Comparison of ENCODE assay signal across 13 mouse cellular contexts in the genomic region with DNA sequence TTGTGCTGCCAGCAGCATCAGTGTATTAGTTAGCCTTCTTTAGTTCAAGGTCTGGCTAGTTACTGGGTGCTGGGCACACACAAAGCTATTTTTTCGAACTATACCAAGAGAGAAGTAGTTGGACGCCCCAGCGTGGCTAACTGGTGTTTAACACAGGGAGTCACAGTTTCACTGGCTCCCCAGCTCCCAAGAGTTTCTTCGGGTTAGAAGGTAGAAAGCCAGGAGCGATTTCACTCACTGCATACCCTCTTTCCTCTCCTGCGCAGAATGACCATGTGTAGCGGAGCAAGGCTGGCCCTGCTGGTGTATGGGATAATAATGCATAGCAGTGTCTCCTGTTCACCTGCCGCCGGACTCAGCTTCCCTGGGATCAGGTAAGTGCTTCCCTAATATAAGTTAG. TPM values are rescaled to one million over a fixed set of nuclear protein-coding genes. Genes with fewer than 3 reads are reported as not detected.
DNase-seq lines count a peak whose midpoint lies in the region; ATAC-seq lines count a peak whose summit lies in the region.
"Had no signal": no experiment of that assay in that cellular context is flagged by ENCODE, and none has a peak within 500 bp of the region (broad histone marks: within the 10 kb centered on the region; RNA-seq: fewer than 3 reads in every experiment).

No protein-coding gene starts in this region.

- no peaks in the 10 kb centered on the region for H3K36me3 ChIP-seq in forebrain, embryonic 12.5 days (replicated peaks)
- H3K36me3 ChIP-seq in limb, embryonic 10.5 days = no peaks in the 10 kb centered on the region
- no peaks in the 10 kb centered on the region for H3K36me3 ChIP-seq in neural tube, embryonic 11.5 days (ENCODE audit: control insufficient read depth, insufficient read depth, low read length)
- H3K36me3 ChIP-seq: kidney, embryonic 15.5 days had no signal

- H3K4me2 ChIP-seq in forebrain, embryonic 12.5 days = peak overlapping the region; percentile 68
- peak overlapping the region; percentile 57 for H3K4me2 ChIP-seq in neural tube, embryonic 11.5 days (ENCODE audit: low read depth)

- H3K4me3 ChIP-seq in forebrain, embryonic 12.5 days (replicated peaks) = peak overlapping the region; percentile 39
- H3K4me3 ChIP-seq in limb, embryonic 10.5 days = no peak overlapping the region
- H3K4me3 ChIP-seq in neural tube, embryonic 11.5 days (ENCODE audit: low read depth, low read length) = peak overlapping the region; percentile 33

- no peak for ATAC-seq in forebrain, embryonic 12.5 days (ENCODE audit: low FRiP score)
- ATAC-seq in neural tube, embryonic 11.5 days (ENCODE audit: insufficient read depth, low FRiP score, low TSS enrichment) = no peak

- no peak overlapping the region for H3K27ac ChIP-seq in forebrain, embryonic 12.5 days
- no peak overlapping the region for H3K27ac ChIP-seq in limb, embryonic 10.5 days
- H3K27ac ChIP-seq in neural tube, embryonic 11.5 days (ENCODE audit: low read depth, low read length) = no peak overlapping the region
- H3K27ac ChIP-seq: kidney, embryonic 15.5 days had no signal

- intact Hi-C loops in left cerebral cortex, postnatal 4 days (cut with DNase I) = loop anchor here (2.0 to 10.0 kb wide), 2 partner anchors 335 to 1535 kb away; no protein-coding TSS in a partner anchor
- intact Hi-C loops in left cerebral cortex, postnatal 10 days (cut with DNase I) = loop anchor here (5.0 to 10.0 kb wide), 2 partner anchors 168 to 335 kb away; no protein-coding TSS in a partner anchor

- 3% methylated on average over 9 of the region's 9 CpGs for WGBS in forebrain, embryonic 12.5 days
- 6% methylated on average over 9 of the region's 9 CpGs for WGBS in limb, embryonic 10.5 days
- WGBS in neural tube, embryonic 11.5 days = 2% methylated on average over 9 of the region's 9 CpGs

- H3K4me1 ChIP-seq in forebrain, embryonic 12.5 days = peaks cover 35% of the 10 kb centered on the region
- H3K4me1 ChIP-seq in limb, embryonic 10.5 days = peaks cover 28% of the 10 kb centered on the region
- 0 out of 2 replicates have a peak, but pooled peaks cover 15% of the 10 kb centered on the region for H3K4me1 ChIP-seq in neural tube, embryonic 11.5 days (ENCODE audit: control insufficient read depth, insufficient read depth, low read length)

- H3K9me3 ChIP-seq in forebrain, embryonic 12.5 days = no peaks in the 10 kb centered on the region
- no peaks in the 10 kb centered on the region for H3K9me3 ChIP-seq in limb, embryonic 10.5 days (replicated peaks)
- no peaks in the 10 kb centered on the region for H3K9me3 ChIP-seq in neural tube, embryonic 11.5 days (ENCODE audit: control insufficient read depth, low read length)
- H3K9me3 ChIP-seq: kidney, embryonic 15.5 days had no signal

- DNase-seq in left cerebral cortex, postnatal 4 days = peak; percentile 6
- DNase-seq in left cerebral cortex, postnatal 10 days (ENCODE audit: extremely low spot score in 1 of 2, low spot score in 2 of 2) = no peak
- DNase-seq in limb, embryonic 10.5 days (ENCODE audit: low spot score) = peak; percentile 39
- peak; percentile 30 for DNase-seq in neural tube, embryonic 11.5 days (ENCODE audit: low spot score)
- DNase-seq in lung, postnatal 36 days = no peak
- no peak for DNase-seq in adipocyte (ENCODE audit: low spot score)
- no peak for DNase-seq in adrenal gland, adult 2 months
- DNase-seq: gastrocnemius, postnatal 10 days; lung, embryonic 14.5 days; thymus, adult 2 months had no signal

- H3K9ac ChIP-seq in forebrain, embryonic 12.5 days = 0 out of 2 replicates have a peak overlapping the region, but pooled peaks have one; percentile 50
- H3K9ac ChIP-seq in neural tube, embryonic 11.5 days (ENCODE audit: low read length) = peak overlapping the region; percentile 53
- H3K9ac ChIP-seq: kidney, embryonic 15.5 days; lung, embryonic 14.5 days had no signal

- peaks cover 70% of the 10 kb centered on the region for H3K27me3 ChIP-seq in forebrain, embryonic 12.5 days
- H3K27me3 ChIP-seq in limb, embryonic 10.5 days (ENCODE audit: low read depth, poor library complexity, severe bottlenecking) = peaks cover 81% of the 10 kb centered on the region
- H3K27me3 ChIP-seq in neural tube, embryonic 11.5 days (ENCODE audit: control insufficient read depth, insufficient read depth, low read length) = peaks cover 54% of the 10 kb centered on the region

RNA-seq across cellular contexts. Expression of a gene that starts 0.9 kb away (rescaled TPM):
- total RNA-seq in left cerebral cortex, postnatal 4 days (2021) = 10 to 100 TPM; 24.0 to 28.1 TPM
- total RNA-seq in left cerebral cortex, postnatal 10 days (2021) = 10 to 100 TPM; 35.3 to 45.1 TPM
- polyA plus RNA-seq in forebrain, embryonic 12.5 days (2016; fragmentation: Nextera tagmentation; extraction: Ambion mirVana) = 6.8 and 7.9 TPM in 2 replicates
- not detected in 2 replicates for polyA plus RNA-seq in limb, embryonic 10.5 days (2016; fragmentation: Nextera tagmentation; extraction: Ambion mirVana)
- 17.8 and 20.6 TPM in 2 replicates for polyA plus RNA-seq in neural tube, embryonic 11.5 days (2014; fragmentation: Nextera tagmentation; extraction: Ambion mirVana)
- under 1 TPM in 1 of 2 experiments, not detected in 1; 0.35 TPM for total RNA-seq in adrenal gland, adult 2 months (2021)
- 0.04 and 0.70 TPM in 2 replicates for polyA plus RNA-seq in adrenal gland, adult 2 months (2012; rRNA removed)
- polyA plus RNA-seq: heart, postnatal 0 days; kidney, embryonic 15.5 days; lung, embryonic 14.5 days had no signal

Comparison
In these comparisons a context has a peak if more than half of its experiments do, and no peak if none do; other contexts are left out.
1. DNase-seq: peak in left cerebral cortex, postnatal 4 days (single experiment), limb, embryonic 10.5 days (single experiment) and neural tube, embryonic 11.5 days (single experiment); none in left cerebral cortex, postnatal 10 days (0 of 2), lung, postnatal 36 days (single experiment), adipocyte (single experiment) and adrenal gland, adult 2 months (single experiment).